Mouse (Mus musculus) brown adipose tissue, adult 24 weeks (tissue): ENCODE data around the gene Gbp4. TPM values are rescaled to one million over a fixed set of nuclear protein-coding genes. Genes with fewer than 3 reads are reported as not detected.
A peak's percentile ranks its signal among the peaks of the same experiment; 100 is the strongest.
"Not testable (repeated sequence)": the region's sequence is repeated elsewhere in the genome, so short reads cannot be mapped to it uniquely, and the experiment has no call there.

ENCODE experiments used
- H3K27ac ChIP-seq: fragments of 200-500 bp; replicated peaks from 2 replicates; pipeline ENCODE4 v1.5.1; 2012; ENCODE audit warnings: low read depth, mild to moderate bottlenecking, low read length
- H3K4me1 ChIP-seq: fragments of 200-500 bp; 2 replicates; pipeline ENCODE4 v1.6.1; 2012; ENCODE audit warnings: low read length, mixed read lengths; ENCODE audit not compliant: control insufficient read depth, insufficient read depth, insufficient read length
- H3K4me3 ChIP-seq: fragments of 200-500 bp; 2 replicates; pipeline ENCODE4 v1.5.1; 2012; ENCODE audit warnings: low read depth, mild to moderate bottlenecking, low read length, moderate library complexity; ENCODE audit not compliant: insufficient read depth
- polyA plus RNA-seq: library from polyadenylated mRNA; stranded (reverse); fragments of >200 nt; gene quantifications from 2 replicates; pipeline ENCODE4 v1.2.4, GENCODE M21; 2012; ENCODE audit not compliant: missing spikeins, insufficient read depth, insufficient read length

Gene Gbp4
- 4.8 and 5.8 TPM in 2 replicates for polyA plus RNA-seq

DNA sequence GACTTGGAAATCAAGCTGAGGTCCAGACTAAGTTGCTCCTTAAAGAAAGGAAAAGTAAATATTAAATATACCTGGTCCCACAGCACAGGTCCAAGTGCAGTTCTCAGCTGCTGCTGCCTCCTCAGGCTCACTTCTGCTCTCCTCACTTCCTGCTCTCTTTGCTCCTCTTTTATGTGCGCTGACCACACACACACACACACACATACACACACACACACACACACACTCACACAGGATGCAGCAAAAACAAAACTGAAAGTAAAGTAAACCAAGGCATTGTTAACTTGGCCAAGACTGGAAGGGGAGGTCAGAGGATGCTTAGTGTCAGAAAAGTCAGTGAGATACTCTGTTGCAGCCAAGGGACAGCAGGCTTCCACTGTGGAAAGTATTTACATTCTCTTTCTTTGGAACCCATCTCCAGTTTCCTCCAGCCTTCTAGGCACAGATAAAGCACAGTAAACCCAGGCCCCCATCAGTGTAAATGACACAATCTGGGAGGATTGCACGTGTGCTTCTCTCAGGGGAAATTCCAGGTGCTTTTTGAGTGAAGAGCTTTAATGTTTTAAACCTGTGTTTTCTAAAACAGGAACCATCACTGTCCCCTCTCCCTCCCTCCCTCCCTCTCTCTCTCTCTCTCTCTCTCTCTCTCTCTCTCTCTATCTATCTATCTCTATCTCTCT lies at the start of gene Gbp4, which contains the start of the genes Gbp9 and Gbp8:
Gene Gbp4 (minus strand): TSS at position 178 of the 680 bp plus-strand sequence.
Gene Gbp9 (minus strand): TSS at position 131 of the 680 bp plus-strand sequence.
Gene Gbp8 (minus strand): TSS at position 132 of the 680 bp plus-strand sequence.
- H3K4me1 ChIP-seq, result not testable (repeated sequence)
- Histone ChIP-seq H3K4me3 (peak within 1 kb of the TSS; percentile 50), H3K27ac (peak within 1 kb of the TSS; percentile 82)

DNA sequence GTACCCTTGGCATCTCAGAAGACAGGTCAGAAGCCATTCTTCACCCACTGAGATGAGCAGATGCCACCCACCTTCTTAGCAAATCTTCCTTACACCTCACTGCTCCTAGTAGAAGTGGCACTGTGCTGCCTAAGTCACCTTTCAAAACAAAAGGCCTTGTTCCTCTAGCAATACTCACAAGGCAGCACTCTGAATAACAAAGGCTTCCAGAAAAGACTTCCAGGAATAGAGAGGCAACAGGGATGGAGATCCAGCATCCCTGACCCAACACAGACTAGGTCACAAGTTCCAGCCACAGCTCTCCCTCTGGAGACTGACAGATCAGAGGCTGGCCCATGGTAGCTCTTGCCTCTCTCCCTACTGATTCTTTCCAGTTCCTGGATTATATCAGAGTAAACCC lies 42.1 kb upstream of the Gbp4 start:
- no peaks in the 10 kb centered on the region for H3K4me1 ChIP-seq
- H3K27ac ChIP-seq, result no peak overlapping the region
- no peak overlapping the region for H3K4me3 ChIP-seq

DNA sequence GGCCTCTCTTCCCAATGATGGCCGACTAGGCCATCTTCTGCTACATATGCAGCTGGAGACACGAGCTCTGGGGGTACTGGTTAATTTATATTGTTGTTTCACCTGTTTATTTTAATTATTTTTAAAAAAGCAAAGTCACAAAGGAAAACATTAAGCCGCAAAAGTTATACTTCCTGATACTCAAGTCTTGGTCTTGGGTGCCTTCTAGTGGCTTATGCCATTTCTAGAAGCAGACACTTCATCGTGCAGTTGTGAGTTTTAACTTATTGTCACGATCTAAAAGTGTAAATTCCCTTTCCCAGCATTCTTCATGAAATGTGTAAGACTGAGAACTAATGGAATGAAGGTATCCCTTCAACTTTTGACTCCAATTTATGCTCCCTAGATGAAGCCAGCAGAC lies 17.2 kb upstream of the Gbp4 start:
- H3K4me3 ChIP-seq, result no peak overlapping the region
- H3K4me1 ChIP-seq, result no peaks in the 10 kb centered on the region
- H3K27ac ChIP-seq, result no peak overlapping the region

DNA sequence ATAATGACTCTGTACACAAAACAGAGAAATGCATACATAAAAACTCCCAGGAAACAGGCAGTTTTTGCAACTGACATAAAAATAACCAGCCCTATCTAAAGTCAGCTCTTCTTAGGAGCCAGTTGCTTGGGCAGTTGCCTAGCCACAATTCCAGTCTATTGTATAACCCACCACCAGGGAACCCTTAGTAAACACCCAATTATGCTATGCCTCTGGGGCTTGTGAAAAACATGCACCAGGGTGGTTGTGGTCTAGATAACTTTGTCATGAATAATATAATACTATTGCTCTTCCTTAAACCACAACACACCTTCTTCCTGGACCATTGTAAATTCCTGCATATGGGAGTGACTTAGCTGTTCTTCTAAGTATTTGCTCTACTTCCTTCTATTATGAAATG lies 14.7 kb upstream of the Gbp4 start:
- Histone ChIP-seq H3K27ac (no peak overlapping the region), H3K4me3 (no peak overlapping the region), H3K4me1 (no peaks in the 10 kb centered on the region)

DNA sequence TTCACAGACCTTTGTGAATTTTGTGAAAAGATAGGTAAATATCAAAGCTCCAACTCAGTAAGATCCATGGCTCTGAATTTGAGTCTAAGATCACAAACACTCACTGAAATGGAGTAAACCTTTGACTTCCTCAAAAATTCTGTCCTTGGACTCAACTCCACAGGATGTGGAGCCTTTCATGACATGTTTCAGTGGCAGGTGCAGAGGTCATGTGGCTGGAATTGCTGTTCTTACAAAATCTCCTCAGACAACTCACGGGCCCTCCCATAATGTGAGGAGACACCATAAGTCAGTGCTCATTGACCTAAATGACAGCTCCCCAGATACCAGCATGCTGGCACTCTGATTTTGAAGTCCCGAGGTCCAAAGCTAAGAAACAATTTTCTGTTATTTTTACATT lies 8.7 kb upstream of the Gbp4 start:
- not testable (repeated sequence) for H3K27ac ChIP-seq, H3K4me3 ChIP-seq
- H3K4me1 ChIP-seq, result peaks cover 16% of the 10 kb centered on the region

DNA sequence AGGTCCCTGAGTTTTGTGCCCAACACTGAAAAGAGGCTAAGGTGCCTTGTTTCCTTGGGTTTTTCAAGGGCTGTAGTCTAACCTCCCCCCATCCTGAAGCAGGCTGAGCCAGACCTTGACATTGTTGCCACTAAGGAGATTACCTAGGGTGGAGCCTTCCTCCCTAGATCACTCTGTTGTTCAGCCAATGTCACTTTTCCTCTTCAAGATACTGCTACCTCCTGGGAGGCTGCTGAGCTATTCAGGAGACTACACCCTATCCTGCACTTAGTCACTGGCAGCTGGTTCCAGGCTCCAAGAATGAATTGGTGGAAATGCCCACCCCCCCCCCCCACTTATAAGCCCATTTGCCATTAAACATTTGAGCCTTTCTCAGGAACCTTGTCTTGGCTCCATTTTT lies 7.1 kb upstream of the Gbp4 start:
- Histone ChIP-seq H3K27ac (peak overlapping the region; percentile 92), H3K4me3 (no peak overlapping the region), H3K4me1 (peaks cover 16% of the 10 kb centered on the region)

DNA sequence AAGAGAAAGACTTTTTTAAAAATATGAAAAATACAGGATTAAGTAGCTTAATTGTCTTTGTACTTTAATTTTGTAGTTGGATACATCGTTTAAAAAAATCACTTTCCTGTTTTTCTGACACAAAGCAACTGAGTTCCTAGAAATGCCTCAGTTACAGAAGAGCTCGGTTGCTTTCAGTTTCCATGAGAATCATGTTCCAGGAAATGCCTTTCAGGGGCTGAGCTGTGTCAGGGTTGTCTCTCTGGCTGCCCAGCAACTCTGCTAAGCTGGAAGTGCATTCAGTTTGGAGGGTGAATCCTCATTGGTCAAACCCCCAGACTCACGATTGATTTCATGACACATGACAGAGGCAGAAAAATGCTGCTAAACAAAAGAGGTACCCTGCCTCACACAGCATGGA lies 6.3 kb upstream of the Gbp4 start:
- peaks cover 16% of the 10 kb centered on the region for H3K4me1 ChIP-seq
- peak overlapping the region; percentile 87 for H3K27ac ChIP-seq
- not testable (repeated sequence) for H3K4me3 ChIP-seq

DNA sequence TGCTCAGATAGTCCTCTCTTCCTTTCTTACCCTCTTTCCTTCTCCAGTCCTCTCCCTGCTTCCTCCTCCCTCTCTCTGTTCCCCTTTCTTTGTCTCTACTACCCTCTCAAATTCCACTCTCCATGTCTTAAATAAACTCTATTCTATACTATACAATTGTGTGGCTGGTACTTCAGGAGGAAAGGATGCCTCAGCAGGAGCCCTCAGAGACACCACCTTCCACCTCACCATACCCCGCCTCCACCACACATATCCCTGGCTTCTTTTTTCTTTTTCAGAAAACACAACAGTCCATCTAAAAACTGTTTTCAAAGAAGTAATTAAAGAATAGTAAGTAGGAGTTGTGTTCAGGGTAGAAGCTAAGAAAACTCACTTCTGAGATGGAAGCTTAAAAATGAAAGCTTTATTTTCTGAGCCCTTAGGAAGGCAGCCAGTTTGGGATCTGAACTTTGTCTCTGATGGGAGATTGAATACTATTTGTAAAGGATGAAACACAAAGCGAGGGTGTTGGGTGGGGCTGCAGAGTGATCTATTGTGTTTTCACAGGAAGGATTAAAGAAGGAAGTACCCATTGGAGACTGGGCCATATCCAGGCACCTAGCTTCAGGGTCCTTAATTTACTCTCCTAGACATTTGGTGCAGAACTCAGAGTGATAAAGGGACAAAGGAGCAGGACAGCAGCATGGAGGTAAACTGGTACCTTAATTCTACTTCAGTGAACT lies 864 bp upstream of the Gbp4 start:
- H3K4me1 ChIP-seq, result not testable (repeated sequence)
- peak overlapping the region; percentile 82 for H3K27ac ChIP-seq

DNA sequence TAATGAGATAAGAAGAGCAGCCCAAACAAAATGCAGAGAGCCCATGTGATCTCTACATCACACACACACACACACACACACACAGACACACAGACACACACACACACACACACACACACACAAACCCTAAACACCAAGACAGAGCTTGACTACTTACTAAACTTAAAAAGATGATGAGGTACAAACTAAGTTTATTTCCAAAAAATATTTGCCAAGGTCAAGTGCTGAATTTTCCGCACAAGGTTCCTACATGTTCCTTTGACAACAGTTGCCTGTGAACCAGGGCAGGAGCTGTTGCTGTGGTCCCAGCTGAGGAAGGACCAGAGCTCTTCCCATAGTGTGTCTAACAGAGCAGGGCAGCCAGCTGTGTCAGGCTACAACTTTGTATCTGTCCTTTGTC lies 480 bp downstream of the Gbp4 start:
- Histone ChIP-seq H3K4me1 (no peaks in the 10 kb centered on the region; the same call in 1 of the 2 replicates), H3K27ac (peak overlapping the region; percentile 82), H3K4me3 (peak overlapping the region; percentile 50)

More for the DNA sequence above, 864 bp upstream of the Gbp4 start:
- not testable (repeated sequence) for H3K4me3 ChIP-seq

DNA sequence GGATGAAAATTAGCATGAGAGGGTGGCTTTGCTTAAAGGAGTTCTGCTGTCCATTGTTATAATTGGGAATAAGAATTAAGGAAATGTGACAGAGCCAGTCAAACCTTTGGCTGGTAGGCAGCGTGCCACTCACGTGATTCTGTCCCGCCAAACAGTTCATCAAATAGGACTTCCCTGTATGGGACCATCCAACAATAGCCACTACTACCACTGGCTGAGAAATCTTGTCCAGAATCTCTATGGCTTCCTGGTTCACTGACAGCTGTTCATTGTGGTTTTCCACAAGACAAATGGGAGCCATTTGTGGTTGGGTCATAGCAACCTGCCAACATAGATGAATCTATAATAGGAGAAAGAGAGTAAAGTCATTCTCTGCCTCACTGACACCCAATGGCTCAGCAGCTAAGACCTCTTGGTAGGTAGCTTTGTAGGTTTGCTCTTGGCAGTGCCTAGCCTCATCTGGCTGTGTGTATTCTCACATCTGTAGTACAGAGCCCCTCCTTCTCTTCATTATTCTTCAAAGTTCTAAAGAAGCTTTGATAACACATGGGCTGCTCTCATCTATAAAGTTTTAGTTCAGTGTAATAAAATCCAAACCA lies 2.6 kb downstream of the Gbp4 start:
- H3K27ac ChIP-seq, H3K4me1 ChIP-seq: not testable (repeated sequence)
- peak overlapping the region; percentile 14 for H3K4me3 ChIP-seq

DNA sequence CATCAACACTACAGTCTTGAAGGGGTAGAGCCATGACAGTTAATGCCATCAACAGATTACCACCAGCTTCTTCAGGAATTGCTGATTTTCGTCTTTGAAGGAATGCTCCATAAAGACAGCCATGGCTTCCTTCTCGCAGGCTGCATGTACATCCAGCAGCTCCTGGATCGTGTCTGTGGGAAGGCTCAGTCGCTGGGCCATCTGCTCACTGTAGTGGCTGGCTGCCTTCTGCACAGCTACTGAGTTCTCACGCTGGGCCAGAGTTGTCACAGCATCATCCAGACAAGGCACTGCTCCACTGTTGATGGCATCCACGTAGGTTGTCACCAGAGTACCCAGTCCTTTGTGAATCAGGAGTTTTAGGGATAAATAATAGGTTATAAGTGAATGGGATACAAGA lies 17.7 kb downstream of the Gbp4 start:
- H3K27ac ChIP-seq, H3K4me1 ChIP-seq, H3K4me3 ChIP-seq: not testable (repeated sequence)

DNA sequence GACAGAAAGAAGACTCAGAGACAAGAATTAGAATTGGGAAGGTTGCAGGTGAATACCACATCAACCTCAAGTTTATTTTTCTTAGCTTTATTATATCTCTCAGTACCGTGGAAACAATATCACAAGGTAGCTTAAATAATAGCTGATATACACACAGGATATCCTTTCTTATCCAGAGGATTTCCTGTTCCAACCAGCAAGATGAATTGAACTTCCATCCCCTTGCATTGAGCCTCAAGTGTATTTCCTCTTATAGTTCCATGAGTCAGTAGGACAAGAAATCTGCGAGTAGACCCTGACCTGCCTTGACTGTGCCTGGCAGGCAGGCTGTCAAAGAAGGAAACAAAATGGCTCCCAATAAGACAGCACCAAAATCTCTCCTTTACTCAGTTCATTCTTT lies 23.6 kb downstream of the Gbp4 start:
- Histone ChIP-seq H3K27ac (no peak overlapping the region), H3K4me3 (no peak overlapping the region), H3K4me1 (no peaks in the 10 kb centered on the region)

DNA sequence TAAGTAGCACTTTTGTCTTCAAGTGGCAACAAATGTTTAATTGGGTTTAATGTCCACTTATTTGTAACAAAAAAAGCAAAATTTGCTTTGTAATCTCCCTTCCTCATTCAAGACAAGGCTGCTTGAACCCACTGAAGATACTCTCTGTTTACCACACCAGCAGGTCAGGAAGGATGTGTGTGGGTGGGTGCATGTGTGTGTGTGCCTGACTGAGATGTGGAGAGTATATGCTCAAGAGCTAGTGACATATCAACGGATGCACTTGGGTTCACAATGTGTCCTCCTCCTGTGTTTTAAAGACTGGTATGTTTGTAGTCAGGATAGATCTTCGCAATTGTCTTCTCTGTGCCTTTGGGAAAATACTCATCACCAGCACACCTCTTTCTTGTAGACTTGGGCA lies 24.7 kb downstream of the Gbp4 start:
- Histone ChIP-seq H3K4me1 (no peaks in the 10 kb centered on the region), H3K4me3 (no peak overlapping the region), H3K27ac (no peak overlapping the region)

DNA sequence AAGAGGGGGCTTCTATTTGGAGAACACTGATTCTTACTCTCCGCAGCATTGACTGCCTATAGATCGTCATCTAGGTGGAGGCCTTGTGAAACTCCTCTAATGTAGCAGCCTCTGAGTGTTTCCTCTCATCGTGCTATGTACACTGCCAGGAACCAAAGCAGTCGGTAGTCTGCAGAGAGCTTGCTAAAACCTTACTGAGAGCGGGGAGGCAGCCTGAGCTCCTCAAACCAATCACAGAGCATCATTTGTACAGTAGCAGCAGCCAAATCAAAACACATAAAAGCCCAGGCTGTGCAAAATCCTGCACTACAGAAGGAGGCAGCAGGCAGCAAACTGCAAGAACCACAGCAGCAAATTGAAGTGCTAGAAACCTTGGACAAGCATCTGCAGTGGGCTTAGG lies 25.7 kb downstream of the Gbp4 start:
- H3K4me1 ChIP-seq, result no peaks in the 10 kb centered on the region
- H3K27ac ChIP-seq, result no peak overlapping the region
- no peak overlapping the region for H3K4me3 ChIP-seq

DNA sequence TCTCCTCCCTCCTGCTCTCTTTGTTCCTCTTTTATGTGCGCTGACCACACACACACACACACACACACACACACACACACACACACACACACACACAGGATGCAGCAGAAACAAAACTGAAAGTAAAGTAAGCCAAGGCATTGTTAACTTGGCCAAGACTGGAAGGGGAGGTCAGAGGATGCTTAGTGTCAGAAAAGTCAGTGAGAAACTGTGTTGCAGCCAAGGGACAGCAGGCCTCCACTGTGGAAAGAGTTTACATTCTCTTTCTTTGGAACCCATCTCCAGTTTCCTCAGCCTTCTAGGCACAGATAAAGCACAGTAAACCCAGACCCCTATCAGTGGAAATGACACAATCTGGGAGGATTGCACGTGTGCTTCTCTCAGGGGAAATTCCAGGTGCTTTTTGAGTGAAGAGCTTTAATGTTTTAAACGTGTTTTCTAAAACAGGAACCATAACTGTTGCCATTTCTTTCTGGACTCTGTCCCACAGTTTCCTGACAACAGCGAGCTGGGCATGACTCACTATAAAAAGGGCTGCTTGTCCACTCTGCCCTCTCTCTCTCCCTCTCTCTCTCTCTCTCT lies 29.0 kb downstream of the Gbp4 start:
- H3K4me3 ChIP-seq, result peak overlapping the region; percentile 58

More for the DNA sequence above, 29.0 kb downstream of the Gbp4 start:
- not testable (repeated sequence) for H3K4me1 ChIP-seq
- H3K27ac ChIP-seq, result peak overlapping the region; percentile 92
